Mouse (Mus musculus) spleen, adult 2 months (tissue): ENCODE measurements around the gene S100a14.

Experiments used
- CTCF ChIP-seq: fragments of 200-500 bp; IDR thresholded peaks from 2 replicates; pipeline ENCODE4 v1.5.1; 2011; ENCODE audit warnings: mild to moderate bottlenecking, inconsistent platforms; ENCODE audit not compliant: insufficient read depth, insufficient read length, insufficient replicate concordance; ENCODE audit errors: extremely low read depth
- POLR2A ChIP-seq: fragments of 200-500 bp; IDR thresholded peaks from 2 replicates; pipeline ENCODE4 v1.6.1; 2011; ENCODE audit warnings: low read depth, low read length, inconsistent platforms

DNA sequence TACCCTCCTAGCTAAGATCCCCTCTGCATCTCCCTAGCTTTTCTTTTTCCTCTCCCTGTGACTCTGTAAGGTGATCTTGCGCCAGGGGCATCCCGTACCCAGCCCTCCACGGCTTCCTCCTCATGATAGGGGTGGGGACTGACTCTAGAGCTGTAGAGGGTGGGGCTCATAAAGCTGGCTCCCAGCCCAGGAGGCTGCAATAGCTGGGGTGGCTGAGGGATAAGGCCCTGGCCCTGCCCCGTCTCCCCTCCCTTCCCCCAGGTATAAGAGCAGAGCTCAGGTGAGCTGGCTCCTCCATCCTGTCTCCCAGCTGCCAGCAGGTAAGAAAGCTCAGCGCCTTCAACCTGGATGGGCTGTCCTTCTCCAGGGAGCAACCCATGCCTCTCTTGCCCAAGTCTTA is at the start of gene S100a14:
- TF ChIP-seq POLR2A (no peak), CTCF (no peak)
